Mouse (Mus musculus) gastrocnemius, postnatal 36 days (tissue): ENCODE data around the gene St13. TPM values are rescaled to one million over a fixed set of nuclear protein-coding genes. Genes with fewer than 3 reads are reported as not detected.

Source experiments
- DNase-seq, 2 experiments: peaks; one replicate each; pipeline ENCODE4 v3.0.0; 2022
- intact Hi-C: fragments of 180-260 bp; cut with DNase I; formaldehyde crosslinking; loops from one replicate; pipeline ENCODE4 v1.15.1; 2025
- total RNA-seq, 2 experiments: library from RNA; stranded (reverse); gene quantifications; 2 replicates each; pipeline ENCODE4 v1.2.3; 2021

The St13 gene
- total RNA-seq, 2 experiments from 2014 or later, result 79.6 to 81.0 TPM

GRCm38 (mm10) chr15:81368601-81369000 lies 31.3 kb downstream of the St13 start:
- DNase-seq, result no peak
- intact Hi-C loops, result no loop called here

- DNase-seq, result no peak
- intact Hi-C loops, result no loop called here
These were observed 33.6 kb downstream of the St13 start for GRCm38 (mm10) chr15:81366241-81366640.

- no peak for DNase-seq
- intact Hi-C loops, result no loop called here
These were observed 34.6 kb downstream of the St13 start for GRCm38 (mm10) chr15:81365246-81365645.

- intact Hi-C loops, result no loop called here
- DNase-seq, result no peak
These were observed 35.6 kb downstream of the St13 start for GRCm38 (mm10) chr15:81364271-81364670.

GRCm38 (mm10) chr15:81362501-81362900 lies 37.4 kb downstream of the St13 start:
- no peak for DNase-seq
- intact Hi-C loops, result no loop called here

GRCm38 (mm10) chr15:81361417-81362015 lies 38.4 kb downstream of the St13 start:
- DNase-seq, result no peak
- intact Hi-C loops, result no loop called here

- DNase-seq, result no peak
- intact Hi-C loops, result no loop called here
These were observed 38.9 kb downstream of the St13 start for GRCm38 (mm10) chr15:81361022-81361404.

- DNase-seq, result peak; percentile 87 to 95
- intact Hi-C loops, result no loop called here
These were observed 39.4 kb downstream of the St13 start, which contains the start of gene Slc25a17 for GRCm38 (mm10) chr15:81360345-81361021. Gene Slc25a17, minus strand, starts transcription at chr15:81360812.

- intact Hi-C loops, result no loop called here
- DNase-seq, result no peak
These were observed 40.5 kb downstream of the St13 start for GRCm38 (mm10) chr15:81359421-81359820.

GRCm38 (mm10) chr15:81358943-81359342 lies 40.9 kb downstream of the St13 start:
- intact Hi-C loops, result no loop called here
- DNase-seq, result no peak

GRCm38 (mm10) chr15:81356946-81357345 lies 42.9 kb downstream of the St13 start:
- intact Hi-C loops, result no loop called here

GRCm38 (mm10) chr15:81355146-81355761 lies 44.6 kb downstream of the St13 start:
- intact Hi-C loops, result no loop called here
- DNase-seq, result no peak

More at GRCm38 (mm10) chr15:81356946-81357345, 42.9 kb downstream of the St13 start:
- DNase-seq, result no peak

- intact Hi-C loops, result no loop called here
- DNase-seq, result no peak
These were observed 47.2 kb downstream of the St13 start for GRCm38 (mm10) chr15:81352638-81353037.

GRCm38 (mm10) chr15:81350401-81350800 lies 49.5 kb downstream of the St13 start:
- DNase-seq, result no peak
- intact Hi-C loops, result no loop called here

GRCm38 (mm10) chr15:81348366-81348765 lies 51.5 kb downstream of the St13 start:
- intact Hi-C loops, result no loop called here
- DNase-seq, result no peak

GRCm38 (mm10) chr15:81347466-81347865 lies 52.4 kb downstream of the St13 start:
- no peak for DNase-seq
- intact Hi-C loops, result no loop called here

- DNase-seq, result no peak
- intact Hi-C loops, result no loop called here
These were observed 58.5 kb downstream of the St13 start for GRCm38 (mm10) chr15:81341426-81341825.

GRCm38 (mm10) chr15:81339158-81339557 lies 60.7 kb downstream of the St13 start:
- DNase-seq, result no peak
- intact Hi-C loops, result no loop called here

GRCm38 (mm10) chr15:81336466-81336865 lies 63.4 kb downstream of the St13 start:
- intact Hi-C loops, result no loop called here
- DNase-seq, result no peak

- no peak for DNase-seq
- intact Hi-C loops, result no loop called here
These were observed 67.4 kb downstream of the St13 start for GRCm38 (mm10) chr15:81332517-81332916.

- intact Hi-C loops, result no loop called here
- DNase-seq, result no peak
These were observed 69.0 kb downstream of the St13 start for GRCm38 (mm10) chr15:81330816-81331433.
